Mouse (Mus musculus): ENCODE results near the gene Mst1r. TPM values are rescaled to one million over a fixed set of nuclear protein-coding genes. Genes with fewer than 3 reads are reported as not detected.

Gene Mst1r
- polyA plus RNA-seq, 1 experiment from 2014 or later: 1.8 TPM

GRCm38 (mm10) chr9:107917895-107918608 lies 11.4 kb downstream of the Mst1r start:
- no peaks in the 10 kb centered on the region for H3K27me3 ChIP-seq (replicated peaks)
- no peak overlapping the region for H3K4me3 ChIP-seq
- H3K9me3 ChIP-seq: no peaks in the 10 kb centered on the region
- H3K27ac ChIP-seq: no peak overlapping the region
- WGBS: 46% methylated on average over 13 of the region's 13 CpGs
- no peaks in the 10 kb centered on the region for H3K36me3 ChIP-seq
- H3K4me1 ChIP-seq: peaks cover 11% of the 10 kb centered on the region
- no peak overlapping the region for H3K4me2 ChIP-seq (replicated peaks)
- ATAC-seq (ENCODE audit: low FRiP score, low read depth): no peak
- no peak overlapping the region for H3K9ac ChIP-seq

- H3K27me3 ChIP-seq (replicated peaks): no peaks in the 10 kb centered on the region
- no peak overlapping the region for H3K9ac ChIP-seq
- no peak overlapping the region for H3K4me2 ChIP-seq (replicated peaks)
- H3K4me3 ChIP-seq: no peak overlapping the region
- no peak overlapping the region for H3K27ac ChIP-seq
- peaks cover 11% of the 10 kb centered on the region for H3K4me1 ChIP-seq
- WGBS: 82% methylated on average over 6 of the region's 6 CpGs
- ATAC-seq (ENCODE audit: low FRiP score, low read depth): no peak
- H3K9me3 ChIP-seq: no peaks in the 10 kb centered on the region
- H3K36me3 ChIP-seq: no peaks in the 10 kb centered on the region
Observed at GRCm38 (mm10) chr9:107918884-107919283, 12.2 kb downstream of the Mst1r start.

GRCm38 (mm10) chr9:107919441-107919840 lies 12.8 kb downstream of the Mst1r start:
- whole genome bisulfite sequencing: 89% methylated on average over 5 of the region's 5 CpGs

GRCm38 (mm10) chr9:107923021-107923420 lies 16.3 kb downstream of the Mst1r start:
- no peak overlapping the region for H3K4me3 ChIP-seq
- H3K27ac ChIP-seq: no peak overlapping the region
- H3K4me1 ChIP-seq: peaks cover 15% of the 10 kb centered on the region
- H3K4me2 ChIP-seq (replicated peaks): no peak overlapping the region
- 31% methylated on average over 7 of the region's 7 CpGs for WGBS
- no peak overlapping the region for H3K9ac ChIP-seq
- no peaks in the 10 kb centered on the region for H3K9me3 ChIP-seq
- ATAC-seq (ENCODE audit: low FRiP score, low read depth): no peak
- H3K27me3 ChIP-seq (replicated peaks): no peaks in the 10 kb centered on the region
- H3K36me3 ChIP-seq: no peaks in the 10 kb centered on the region

More at GRCm38 (mm10) chr9:107919441-107919840, 12.8 kb downstream of the Mst1r start:
- H3K27me3 ChIP-seq (replicated peaks): no peaks in the 10 kb centered on the region
- ATAC-seq (ENCODE audit: low FRiP score, low read depth): no peak
- H3K4me1 ChIP-seq: peaks cover 11% of the 10 kb centered on the region
- H3K9me3 ChIP-seq: no peaks in the 10 kb centered on the region
- no peak overlapping the region for H3K9ac ChIP-seq
- H3K36me3 ChIP-seq: no peaks in the 10 kb centered on the region
- H3K4me3 ChIP-seq: no peak overlapping the region
- H3K4me2 ChIP-seq (replicated peaks): no peak overlapping the region
- no peak overlapping the region for H3K27ac ChIP-seq

- Histone ChIP-seq H3K4me2 (replicated peaks) (no peak overlapping the region), H3K9ac (no peak overlapping the region), H3K4me1 (peaks cover 9% of the 10 kb centered on the region), H3K9me3 (no peaks in the 10 kb centered on the region), H3K4me3 (no peak overlapping the region), H3K27me3 (replicated peaks) (no peaks in the 10 kb centered on the region), H3K36me3 (no peaks in the 10 kb centered on the region), H3K27ac (no peak overlapping the region)
- WGBS: 56% methylated on average over 6 of the region's 6 CpGs
- ATAC-seq (ENCODE audit: low FRiP score, low read depth): no peak
Observed at GRCm38 (mm10) chr9:107923956-107924355, 17.3 kb downstream of the Mst1r start.

- Histone ChIP-seq H3K9ac (no peak overlapping the region), H3K36me3 (no peaks in the 10 kb centered on the region), H3K27me3 (replicated peaks) (no peaks in the 10 kb centered on the region), H3K4me2 (replicated peaks) (no peak overlapping the region), H3K9me3 (no peaks in the 10 kb centered on the region), H3K4me1 (peaks cover 9% of the 10 kb centered on the region), H3K27ac (no peak overlapping the region), H3K4me3 (no peak overlapping the region)
- no peak for ATAC-seq (ENCODE audit: low FRiP score, low read depth)
- 20% methylated on average over 3 of the region's 3 CpGs for WGBS
Observed at GRCm38 (mm10) chr9:107925251-107925650, 18.6 kb downstream of the Mst1r start.

- Histone ChIP-seq H3K4me1 (peaks cover 9% of the 10 kb centered on the region), H3K4me3 (no peak overlapping the region), H3K27ac (no peak overlapping the region), H3K9ac (no peak overlapping the region), H3K36me3 (no peaks in the 10 kb centered on the region), H3K27me3 (replicated peaks) (no peaks in the 10 kb centered on the region), H3K4me2 (replicated peaks) (no peak overlapping the region), H3K9me3 (no peaks in the 10 kb centered on the region)
- WGBS: 56% methylated on average over 9 of the region's 9 CpGs
- no peak for ATAC-seq (ENCODE audit: low FRiP score, low read depth)
Observed at GRCm38 (mm10) chr9:107926920-107927420, 20.3 kb downstream of the Mst1r start.

GRCm38 (mm10) chr9:107927749-107928148 lies 21.1 kb downstream of the Mst1r start:
- Histone ChIP-seq H3K9ac (no peak overlapping the region), H3K4me1 (peaks cover 9% of the 10 kb centered on the region), H3K27me3 (replicated peaks) (no peaks in the 10 kb centered on the region), H3K9me3 (no peaks in the 10 kb centered on the region), H3K4me2 (replicated peaks) (no peak overlapping the region), H3K4me3 (no peak overlapping the region), H3K27ac (no peak overlapping the region), H3K36me3 (no peaks in the 10 kb centered on the region)
- ATAC-seq (ENCODE audit: low FRiP score, low read depth): no peak
- 87% methylated on average over 5 of the region's 5 CpGs for WGBS

GRCm38 (mm10) chr9:107928169-107928568 lies 21.5 kb downstream of the Mst1r start, which contains the start of gene Actl11:
Gene Actl11 (plus strand): TSS chr9:107928469.
- WGBS: 78% methylated on average over 3 of the region's 3 CpGs
- Histone ChIP-seq H3K9ac (no peak within 1 kb of the TSS), H3K9me3 (no peaks in the 10 kb centered on the region), H3K4me3 (no peak within 1 kb of the TSS), H3K27ac (no peak within 1 kb of the TSS), H3K27me3 (replicated peaks) (no peaks in the 10 kb centered on the region), H3K4me1 (peaks cover 9% of the 10 kb centered on the region), H3K36me3 (no peaks in the 10 kb centered on the region), H3K4me2 (replicated peaks) (no peak within 1 kb of the TSS)
- ATAC-seq (ENCODE audit: low FRiP score, low read depth): no peak

GRCm38 (mm10) chr9:107932221-107932620 lies 25.5 kb downstream of the Mst1r start:
- 32% methylated on average over 4 of the region's 4 CpGs for WGBS

GRCm38 (mm10) chr9:107934146-107934545 lies 27.5 kb downstream of the Mst1r start:
- Histone ChIP-seq H3K4me1 (peaks cover 16% of the 10 kb centered on the region), H3K4me2 (replicated peaks) (no peak overlapping the region), H3K27ac (no peak overlapping the region), H3K4me3 (no peak overlapping the region), H3K9me3 (no peaks in the 10 kb centered on the region), H3K9ac (no peak overlapping the region), H3K36me3 (no peaks in the 10 kb centered on the region), H3K27me3 (replicated peaks) (peaks cover 5% of the 10 kb centered on the region; the same call in 1 of the 2 replicates)
- no peak for ATAC-seq (ENCODE audit: low FRiP score, low read depth)
- 88% methylated on average over 11 of the region's 11 CpGs for WGBS

More at GRCm38 (mm10) chr9:107932221-107932620, 25.5 kb downstream of the Mst1r start:
- peaks cover 16% of the 10 kb centered on the region for H3K4me1 ChIP-seq
- H3K4me2 ChIP-seq (replicated peaks): no peak overlapping the region
- H3K36me3 ChIP-seq: no peaks in the 10 kb centered on the region
- peaks cover 5% of the 10 kb centered on the region; the same call in 1 of the 2 replicates for H3K27me3 ChIP-seq (replicated peaks)
- ATAC-seq (ENCODE audit: low FRiP score, low read depth): no peak
- H3K9ac ChIP-seq: no peak overlapping the region
- no peaks in the 10 kb centered on the region for H3K9me3 ChIP-seq
- no peak overlapping the region for H3K4me3 ChIP-seq
- no peak overlapping the region for H3K27ac ChIP-seq

GRCm38 (mm10) chr9:107935374-107935773 lies 28.7 kb downstream of the Mst1r start, which contains the start of gene Camkv:
Gene Camkv (plus strand): TSS chr9:107935674.
- Histone ChIP-seq H3K4me2 (replicated peaks) (peak within 1 kb of the TSS; percentile 94), H3K4me1 (peaks cover 16% of the 10 kb centered on the region), H3K27ac (no peak within 1 kb of the TSS), H3K27me3 (replicated peaks) (peaks cover 5% of the 10 kb centered on the region; the same call in 1 of the 2 replicates), H3K36me3 (no peaks in the 10 kb centered on the region), H3K4me3 (peak within 1 kb of the TSS; percentile 46), H3K9me3 (no peaks in the 10 kb centered on the region), H3K9ac (peak within 1 kb of the TSS; percentile 60)
- ATAC-seq (ENCODE audit: low FRiP score, low read depth): no peak
- 12% methylated on average over 3 of the region's 3 CpGs for WGBS

All from neural tube, embryonic 12.5 days (tissue).